Mouse (Mus musculus) spleen, adult 2 months (tissue): ENCODE measurements around the gene Gm4131.

Source experiments
- CTCF ChIP-seq: fragments of 200-500 bp; IDR thresholded peaks from 2 replicates; pipeline ENCODE4 v1.5.1; 2011; ENCODE audit warnings: mild to moderate bottlenecking, inconsistent platforms; ENCODE audit not compliant: insufficient read depth, insufficient read length, insufficient replicate concordance; ENCODE audit errors: extremely low read depth
- POLR2A ChIP-seq: fragments of 200-500 bp; IDR thresholded peaks from 2 replicates; pipeline ENCODE4 v1.6.1; 2011; ENCODE audit warnings: low read depth, low read length, inconsistent platforms

DNA sequence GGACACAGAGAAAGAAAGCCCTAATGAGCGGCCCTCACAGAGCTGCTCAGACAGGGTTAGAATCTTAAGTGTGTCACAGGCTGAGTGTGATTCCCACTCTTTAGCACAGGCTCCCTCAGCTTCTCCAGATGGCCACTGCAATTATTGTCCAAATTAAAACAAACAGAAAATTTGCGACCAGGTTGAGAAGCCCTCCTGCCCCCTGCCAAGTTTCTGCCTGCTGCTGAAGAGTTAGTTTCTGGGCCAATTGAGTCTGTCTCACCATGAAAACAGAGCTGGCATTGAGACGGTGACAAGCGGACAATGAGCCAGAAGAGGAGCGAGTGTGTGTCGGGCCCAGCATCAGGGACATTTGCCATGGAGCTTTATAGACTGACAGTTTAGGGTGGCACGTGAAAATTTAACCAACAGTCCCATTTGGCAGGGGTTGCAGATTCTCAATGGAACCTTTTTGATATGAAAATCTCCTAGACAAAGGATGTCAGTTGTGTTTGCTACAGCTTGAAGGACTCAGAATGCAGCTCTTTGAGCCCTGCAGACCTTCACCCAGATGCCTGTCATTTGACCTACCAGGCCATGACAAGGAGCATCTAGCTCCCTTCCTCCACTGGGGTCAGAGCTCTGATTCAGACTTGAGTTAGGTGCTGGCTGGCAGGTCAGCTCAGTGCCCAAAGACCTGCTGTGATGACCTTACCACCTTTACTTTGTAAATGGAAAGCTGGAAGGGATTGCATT, 150.5 kb downstream of the Gm4131 start:
- TF ChIP-seq POLR2A (no peak), CTCF (no peak)
